Mouse (Mus musculus): ENCODE measurements at regions not wholly inside any gene's neighbourhood (a gene's known extent, or its start where the extent isn't known, plus 50 kb on each side); places are given as distances from the start of the nearest gene placed in this dataset.

- no peaks in the 10 kb centered on the region for H3K79me2 ChIP-seq (ENCODE audit: inconsistent target)
- no peak overlapping the region for H3K27ac ChIP-seq
- H3K36me3 ChIP-seq (ENCODE audit: inconsistent target), result no peaks in the 10 kb centered on the region
- WGBS (ENCODE audit: missing documents), result 51% methylated on average over 10 of the region's 10 CpGs
- no peak overlapping the region for H3K4me3 ChIP-seq (ENCODE audit: inconsistent target)
Observed at GRCm38 (mm10) chr10:97159831-97160575, 319.4 kb upstream of the Dcn start.

- WGBS (ENCODE audit: missing documents), result 15% methylated on average over 2 of the region's 2 CpGs
- Histone ChIP-seq H3K27ac (no peak overlapping the region), H3K79me2 (ENCODE audit: inconsistent target) (no peaks in the 10 kb centered on the region), H3K4me3 (ENCODE audit: inconsistent target) (no peak overlapping the region), H3K36me3 (ENCODE audit: inconsistent target) (no peaks in the 10 kb centered on the region)
Observed at GRCm38 (mm10) chr10:97160892-97161291, 318.5 kb upstream of the Dcn start.

- Histone ChIP-seq H3K4me3 (ENCODE audit: inconsistent target) (no peak overlapping the region), H3K27ac (no peak overlapping the region), H3K79me2 (ENCODE audit: inconsistent target) (no peaks in the 10 kb centered on the region), H3K36me3 (ENCODE audit: inconsistent target) (no peaks in the 10 kb centered on the region)
- 93% methylated on average over 3 of the region's 3 CpGs for WGBS (ENCODE audit: missing documents)
Observed at GRCm38 (mm10) chr10:97178468-97178867, 300.9 kb upstream of the Dcn start.

- Histone ChIP-seq H3K79me2 (ENCODE audit: inconsistent target) (no peaks in the 10 kb centered on the region), H3K36me3 (ENCODE audit: inconsistent target) (no peaks in the 10 kb centered on the region), H3K27ac (no peak overlapping the region), H3K4me3 (ENCODE audit: inconsistent target) (no peak overlapping the region)
Observed at GRCm38 (mm10) chr10:97189696-97190095, 289.7 kb upstream of the Dcn start.

- no peak overlapping the region for H3K4me3 ChIP-seq (ENCODE audit: inconsistent target)
- no peaks in the 10 kb centered on the region for H3K79me2 ChIP-seq (ENCODE audit: inconsistent target)
- 87% methylated on average over 4 of the region's 4 CpGs for WGBS (ENCODE audit: missing documents)
- H3K27ac ChIP-seq, result no peak overlapping the region
- H3K36me3 ChIP-seq (ENCODE audit: inconsistent target), result no peaks in the 10 kb centered on the region
Observed at GRCm38 (mm10) chr10:97211238-97211695, 268.1 kb upstream of the Dcn start.

GRCm38 (mm10) chr10:97211785-97212398, 267.5 kb upstream of the Dcn start:
- no peak overlapping the region for H3K27ac ChIP-seq
- H3K79me2 ChIP-seq (ENCODE audit: inconsistent target), result no peaks in the 10 kb centered on the region
- WGBS (ENCODE audit: missing documents), result 88% methylated on average over 7 of the region's 7 CpGs
- H3K4me3 ChIP-seq (ENCODE audit: inconsistent target), result no peak overlapping the region
- no peaks in the 10 kb centered on the region for H3K36me3 ChIP-seq (ENCODE audit: inconsistent target)

- WGBS (ENCODE audit: missing documents), result 72% methylated on average over 3 of the region's 3 CpGs
- Histone ChIP-seq H3K36me3 (ENCODE audit: inconsistent target) (no peaks in the 10 kb centered on the region), H3K79me2 (ENCODE audit: inconsistent target) (no peaks in the 10 kb centered on the region), H3K27ac (no peak overlapping the region), H3K4me3 (ENCODE audit: inconsistent target) (no peak overlapping the region)
Observed at GRCm38 (mm10) chr10:97219474-97219873, 259.9 kb upstream of the Dcn start.

GRCm38 (mm10) chr10:97220431-97220830, 259.0 kb upstream of the Dcn start:
- Histone ChIP-seq H3K4me3 (ENCODE audit: inconsistent target) (no peak overlapping the region), H3K27ac (no peak overlapping the region), H3K36me3 (ENCODE audit: inconsistent target) (no peaks in the 10 kb centered on the region), H3K79me2 (ENCODE audit: inconsistent target) (no peaks in the 10 kb centered on the region)
- WGBS (ENCODE audit: missing documents), result 97% methylated on average over 3 of the region's 3 CpGs

GRCm38 (mm10) chr10:97235631-97236030, 243.8 kb upstream of the Dcn start:
- H3K79me2 ChIP-seq (ENCODE audit: inconsistent target), result no peaks in the 10 kb centered on the region
- no peaks in the 10 kb centered on the region for H3K36me3 ChIP-seq (ENCODE audit: inconsistent target)
- H3K4me3 ChIP-seq (ENCODE audit: inconsistent target), result no peak overlapping the region
- no peak overlapping the region for H3K27ac ChIP-seq
- 100% methylated on average over 4 of the region's 4 CpGs for WGBS (ENCODE audit: missing documents)

- Histone ChIP-seq H3K36me3 (ENCODE audit: inconsistent target) (no peaks in the 10 kb centered on the region), H3K79me2 (ENCODE audit: inconsistent target) (no peaks in the 10 kb centered on the region)
- 43% methylated on average over 2 of the region's 2 CpGs for WGBS (ENCODE audit: missing documents)
Observed at GRCm38 (mm10) chr10:97241476-97241875, 237.9 kb upstream of the Dcn start.

GRCm38 (mm10) chr10:97245674-97246073, 233.7 kb upstream of the Dcn start:
- H3K4me3 ChIP-seq (ENCODE audit: inconsistent target), result no peak overlapping the region
- H3K79me2 ChIP-seq (ENCODE audit: inconsistent target), result no peaks in the 10 kb centered on the region
- 70% methylated on average over 3 of the region's 3 CpGs for WGBS (ENCODE audit: missing documents)
- H3K27ac ChIP-seq, result no peak overlapping the region
- no peaks in the 10 kb centered on the region for H3K36me3 ChIP-seq (ENCODE audit: inconsistent target)

More at GRCm38 (mm10) chr10:97241476-97241875, 237.9 kb upstream of the Dcn start:
- Histone ChIP-seq H3K27ac (no peak overlapping the region), H3K4me3 (ENCODE audit: inconsistent target) (no peak overlapping the region)

GRCm38 (mm10) chr10:97248522-97248921, 230.9 kb upstream of the Dcn start:
- Histone ChIP-seq H3K27ac (no peak overlapping the region), H3K36me3 (ENCODE audit: inconsistent target) (no peaks in the 10 kb centered on the region), H3K79me2 (ENCODE audit: inconsistent target) (no peaks in the 10 kb centered on the region), H3K4me3 (ENCODE audit: inconsistent target) (no peak overlapping the region)
- 88% methylated on average over 4 of the region's 4 CpGs for WGBS (ENCODE audit: missing documents)

GRCm38 (mm10) chr10:97249760-97250159, 229.6 kb upstream of the Dcn start:
- H3K36me3 ChIP-seq (ENCODE audit: inconsistent target), result no peaks in the 10 kb centered on the region
- 91% methylated on average over 1 of the region's 1 CpGs for WGBS (ENCODE audit: missing documents)
- no peaks in the 10 kb centered on the region for H3K79me2 ChIP-seq (ENCODE audit: inconsistent target)
- H3K27ac ChIP-seq, result no peak overlapping the region
- no peak overlapping the region for H3K4me3 ChIP-seq (ENCODE audit: inconsistent target)

- H3K79me2 ChIP-seq (ENCODE audit: inconsistent target), result no peaks in the 10 kb centered on the region
- no peak overlapping the region for H3K27ac ChIP-seq
- H3K36me3 ChIP-seq (ENCODE audit: inconsistent target), result no peaks in the 10 kb centered on the region
- WGBS (ENCODE audit: missing documents), result 100% methylated on average over 2 of the region's 2 CpGs
- no peak overlapping the region for H3K4me3 ChIP-seq (ENCODE audit: inconsistent target)
Observed at GRCm38 (mm10) chr10:97250167-97250566, 229.2 kb upstream of the Dcn start.

GRCm38 (mm10) chr10:97265959-97266517, 213.4 kb upstream of the Dcn start:
- no peak overlapping the region for H3K27ac ChIP-seq
- no peaks in the 10 kb centered on the region for H3K36me3 ChIP-seq (ENCODE audit: inconsistent target)
- no peaks in the 10 kb centered on the region for H3K79me2 ChIP-seq (ENCODE audit: inconsistent target)
- no peak overlapping the region for H3K4me3 ChIP-seq (ENCODE audit: inconsistent target)
- WGBS (ENCODE audit: missing documents), result 71% methylated on average over 6 of the region's 6 CpGs

Data from macrophage (primary cell).